Mouse (Mus musculus): ENCODE results near the gene Gtdc1. TPM values are rescaled to one million over a fixed set of nuclear protein-coding genes. Genes with fewer than 3 reads are reported as not detected.
"Not testable (repeated sequence)": the region's sequence is repeated elsewhere in the genome, so short reads cannot be mapped to it uniquely, and the experiment has no call there.

The Gtdc1 gene
- total and polyA plus RNA-seq, 3 experiments, result 1.7 to 47.1 (median 28.7) TPM

GRCm38 (mm10) chr2:44631064-44631463 lies 296.4 kb downstream of the Gtdc1 start:
- no peaks in the 10 kb centered on the region for H3K4me1 ChIP-seq (ENCODE audit: insufficient read depth, low read depth, low read length)
- no peak for ATAC-seq (ENCODE audit: extremely low read depth, insufficient number of reproducible peaks, low FRiP score, poor library complexity, severe bottlenecking)
- no peak overlapping the region for H3K4me3 ChIP-seq (ENCODE audit: low read depth, low read length)
- TF ChIP-seq GATA1 (IDR thresholded peaks at IDR 0.05; ENCODE audit: borderline replicate concordance, low read length), result no peak
- TF ChIP-seq GATA2 (IDR thresholded peaks at IDR 0.05; ENCODE audit: borderline replicate concordance, low read depth, low read length), result no peak
- no peak for TF ChIP-seq TAL1 (conservative IDR thresholded peaks at IDR 0.05; ENCODE audit: low read depth, low read length)
- TF ChIP-seq POLR2AphosphoS5 (IDR thresholded peaks at IDR 0.05; ENCODE audit: insufficient replicate concordance, low read depth, low read length), result no peak
- TF ChIP-seq CTCF (IDR thresholded peaks at IDR 0.05; ENCODE audit: low read depth, low read length), result no peak
- no peaks in the 10 kb centered on the region for H3K36me3 ChIP-seq (replicated peaks)
- no peaks in the 10 kb centered on the region for H3K27me3 ChIP-seq (ENCODE audit: insufficient read depth, low read length)
- DNase-seq (ENCODE audit: low spot score), result no peak
- H3K9me3 ChIP-seq (replicated peaks), result no peaks in the 10 kb centered on the region

GRCm38 (mm10) chr2:44628778-44629177 lies 298.7 kb downstream of the Gtdc1 start:
- Histone ChIP-seq H3K27me3 (ENCODE audit: insufficient read depth, low read length) (no peaks in the 10 kb centered on the region), H3K4me1 (ENCODE audit: insufficient read depth, low read depth, low read length) (no peaks in the 10 kb centered on the region), H3K9me3 (replicated peaks) (no peaks in the 10 kb centered on the region), H3K4me3 (ENCODE audit: low read depth, low read length) (no peak overlapping the region), H3K36me3 (replicated peaks) (no peaks in the 10 kb centered on the region)
- ATAC-seq (ENCODE audit: extremely low read depth, insufficient number of reproducible peaks, low FRiP score, poor library complexity, severe bottlenecking), result peak; percentile 57
- TF ChIP-seq TAL1 (conservative IDR thresholded peaks at IDR 0.05; ENCODE audit: low read depth, low read length) (no peak), POLR2AphosphoS5 (IDR thresholded peaks at IDR 0.05; ENCODE audit: insufficient replicate concordance, low read depth, low read length) (no peak), GATA2 (IDR thresholded peaks at IDR 0.05; ENCODE audit: borderline replicate concordance, low read depth, low read length) (no peak), CTCF (IDR thresholded peaks at IDR 0.05; ENCODE audit: low read depth, low read length) (no peak), GATA1 (IDR thresholded peaks at IDR 0.05; ENCODE audit: borderline replicate concordance, low read length) (no peak)
- no peak for DNase-seq (ENCODE audit: low spot score)

- no peak for DNase-seq (ENCODE audit: low spot score)
- no peak overlapping the region for H3K4me3 ChIP-seq (ENCODE audit: low read depth, low read length)
- TF ChIP-seq TAL1 (conservative IDR thresholded peaks at IDR 0.05; ENCODE audit: low read depth, low read length) (no peak), GATA2 (IDR thresholded peaks at IDR 0.05; ENCODE audit: borderline replicate concordance, low read depth, low read length) (no peak), CTCF (IDR thresholded peaks at IDR 0.05; ENCODE audit: low read depth, low read length) (no peak), POLR2AphosphoS5 (IDR thresholded peaks at IDR 0.05; ENCODE audit: insufficient replicate concordance, low read depth, low read length) (no peak), GATA1 (IDR thresholded peaks at IDR 0.05; ENCODE audit: borderline replicate concordance, low read length) (no peak)
- no peak for ATAC-seq (ENCODE audit: extremely low read depth, insufficient number of reproducible peaks, low FRiP score, poor library complexity, severe bottlenecking)
- H3K4me1 ChIP-seq (ENCODE audit: insufficient read depth, low read depth, low read length), result no peaks in the 10 kb centered on the region
- no peaks in the 10 kb centered on the region for H3K36me3 ChIP-seq (replicated peaks)
- no peaks in the 10 kb centered on the region for H3K27me3 ChIP-seq (ENCODE audit: insufficient read depth, low read length)
- H3K9me3 ChIP-seq (replicated peaks), result no peaks in the 10 kb centered on the region
Observed at GRCm38 (mm10) chr2:44625154-44625553, 302.3 kb downstream of the Gtdc1 start.

- ATAC-seq (ENCODE audit: extremely low read depth, insufficient number of reproducible peaks, low FRiP score, poor library complexity, severe bottlenecking), result no peak
- TF ChIP-seq TAL1 (conservative IDR thresholded peaks at IDR 0.05; ENCODE audit: low read depth, low read length), result no peak
- TF ChIP-seq CTCF (IDR thresholded peaks at IDR 0.05; ENCODE audit: low read depth, low read length), result no peak
- TF ChIP-seq POLR2AphosphoS5 (IDR thresholded peaks at IDR 0.05; ENCODE audit: insufficient replicate concordance, low read depth, low read length), result no peak
- no peak for TF ChIP-seq GATA2 (IDR thresholded peaks at IDR 0.05; ENCODE audit: borderline replicate concordance, low read depth, low read length)
- no peak for TF ChIP-seq GATA1 (IDR thresholded peaks at IDR 0.05; ENCODE audit: borderline replicate concordance, low read length)
- no peak overlapping the region for H3K4me3 ChIP-seq (ENCODE audit: low read depth, low read length)
- DNase-seq (ENCODE audit: low spot score), result no peak
- H3K9me3 ChIP-seq (replicated peaks), result no peaks in the 10 kb centered on the region
- no peaks in the 10 kb centered on the region for H3K4me1 ChIP-seq (ENCODE audit: insufficient read depth, low read depth, low read length)
- H3K27me3 ChIP-seq (ENCODE audit: insufficient read depth, low read length), result no peaks in the 10 kb centered on the region
- H3K36me3 ChIP-seq (replicated peaks), result no peaks in the 10 kb centered on the region
Observed at GRCm38 (mm10) chr2:44622471-44622870, 305.0 kb downstream of the Gtdc1 start.

- H3K4me1 ChIP-seq (ENCODE audit: insufficient read depth, low read depth, low read length); H3K9me3 ChIP-seq (replicated peaks); H3K36me3 ChIP-seq (replicated peaks); H3K4me3 ChIP-seq (ENCODE audit: low read depth, low read length); H3K27me3 ChIP-seq (ENCODE audit: insufficient read depth, low read length); DNase-seq (ENCODE audit: low spot score); ATAC-seq (ENCODE audit: extremely low read depth, insufficient number of reproducible peaks, low FRiP score, poor library complexity, severe bottlenecking): not testable (repeated sequence)
Observed at GRCm38 (mm10) chr2:44599653-44600052, 327.8 kb downstream of the Gtdc1 start.

- ATAC-seq (ENCODE audit: extremely low read depth, insufficient number of reproducible peaks, low FRiP score, poor library complexity, severe bottlenecking), result no peak
- no peak overlapping the region for H3K4me3 ChIP-seq (ENCODE audit: low read depth, low read length)
- H3K27me3 ChIP-seq (ENCODE audit: insufficient read depth, low read length), result no peaks in the 10 kb centered on the region
- no peak for DNase-seq (ENCODE audit: low spot score)
- no peaks in the 10 kb centered on the region for H3K9me3 ChIP-seq (replicated peaks)
- H3K4me1 ChIP-seq (ENCODE audit: insufficient read depth, low read depth, low read length), result no peaks in the 10 kb centered on the region
- no peak for TF ChIP-seq GATA1 (IDR thresholded peaks at IDR 0.05; ENCODE audit: borderline replicate concordance, low read length)
- H3K36me3 ChIP-seq (replicated peaks), result no peaks in the 10 kb centered on the region
Observed at GRCm38 (mm10) chr2:44594276-44594675, 333.2 kb downstream of the Gtdc1 start.

GRCm38 (mm10) chr2:44590881-44591280 lies 336.6 kb downstream of the Gtdc1 start:
- ATAC-seq (ENCODE audit: extremely low read depth, insufficient number of reproducible peaks, low FRiP score, poor library complexity, severe bottlenecking) (no peak), DNase-seq (ENCODE audit: low spot score) (no peak)
- Histone ChIP-seq H3K9me3 (replicated peaks) (no peaks in the 10 kb centered on the region), H3K36me3 (replicated peaks) (no peaks in the 10 kb centered on the region), H3K27me3 (ENCODE audit: insufficient read depth, low read length) (no peaks in the 10 kb centered on the region), H3K4me3 (ENCODE audit: low read depth, low read length) (no peak overlapping the region), H3K4me1 (ENCODE audit: insufficient read depth, low read depth, low read length) (no peaks in the 10 kb centered on the region)
- TF ChIP-seq GATA2 (IDR thresholded peaks at IDR 0.05; ENCODE audit: borderline replicate concordance, low read depth, low read length) (no peak), TAL1 (conservative IDR thresholded peaks at IDR 0.05; ENCODE audit: low read depth, low read length) (no peak), GATA1 (IDR thresholded peaks at IDR 0.05; ENCODE audit: borderline replicate concordance, low read length) (no peak), POLR2AphosphoS5 (IDR thresholded peaks at IDR 0.05; ENCODE audit: insufficient replicate concordance, low read depth, low read length) (no peak), CTCF (IDR thresholded peaks at IDR 0.05; ENCODE audit: low read depth, low read length) (no peak)

All from G1E (cell line).